Mouse (Mus musculus): ENCODE results near the gene Ogfod2.

GRCm38 (mm10) chr5:124073682-124074081 is 38.4 kb upstream of the Ogfod2 start:
- TF ChIP-seq CTCF (IDR thresholded peaks at IDR 0.05; ENCODE audit: control insufficient read depth, insufficient read depth, insufficient read length) (no peak), USF1 (IDR thresholded peaks at IDR 0.05; ENCODE audit: low read depth) (no peak), MYOG (IDR thresholded peaks at IDR 0.05; ENCODE audit: control insufficient read depth, extremely low read depth, insufficient read length) (no peak)

Measured in C2C12 (cell line).